Mouse (Mus musculus) gastrocnemius, postnatal 36 days (tissue): ENCODE data around the gene Slc16a13. TPM values are rescaled to one million over a fixed set of nuclear protein-coding genes. Genes with fewer than 3 reads are reported as not detected.
A peak's percentile ranks its signal among the peaks of the same experiment; 100 is the strongest.

Experiments
- DNase-seq, 2 experiments: peaks; one replicate each; pipeline ENCODE4 v3.0.0; 2022
- intact Hi-C: fragments of 180-260 bp; cut with DNase I; formaldehyde crosslinking; loops from one replicate; pipeline ENCODE4 v1.15.1; 2025
- long read RNA-seq, 2 experiments: library from polyadenylated mRNA; stranded (forward); transcript quantifications; one replicate each; pipeline ENCODE4 v2.0.0; 2021
- total RNA-seq, 2 experiments: library from RNA; stranded (reverse); gene quantifications; 2 replicates each; pipeline ENCODE4 v1.2.3; 2021

The Slc16a13 gene
- total RNA-seq, result under 1 TPM; 0.74 to 0.94 TPM
- long read RNA-seq, experiment 1, result 0 reads
- long read RNA-seq, experiment 2, result 0 reads

DNA sequence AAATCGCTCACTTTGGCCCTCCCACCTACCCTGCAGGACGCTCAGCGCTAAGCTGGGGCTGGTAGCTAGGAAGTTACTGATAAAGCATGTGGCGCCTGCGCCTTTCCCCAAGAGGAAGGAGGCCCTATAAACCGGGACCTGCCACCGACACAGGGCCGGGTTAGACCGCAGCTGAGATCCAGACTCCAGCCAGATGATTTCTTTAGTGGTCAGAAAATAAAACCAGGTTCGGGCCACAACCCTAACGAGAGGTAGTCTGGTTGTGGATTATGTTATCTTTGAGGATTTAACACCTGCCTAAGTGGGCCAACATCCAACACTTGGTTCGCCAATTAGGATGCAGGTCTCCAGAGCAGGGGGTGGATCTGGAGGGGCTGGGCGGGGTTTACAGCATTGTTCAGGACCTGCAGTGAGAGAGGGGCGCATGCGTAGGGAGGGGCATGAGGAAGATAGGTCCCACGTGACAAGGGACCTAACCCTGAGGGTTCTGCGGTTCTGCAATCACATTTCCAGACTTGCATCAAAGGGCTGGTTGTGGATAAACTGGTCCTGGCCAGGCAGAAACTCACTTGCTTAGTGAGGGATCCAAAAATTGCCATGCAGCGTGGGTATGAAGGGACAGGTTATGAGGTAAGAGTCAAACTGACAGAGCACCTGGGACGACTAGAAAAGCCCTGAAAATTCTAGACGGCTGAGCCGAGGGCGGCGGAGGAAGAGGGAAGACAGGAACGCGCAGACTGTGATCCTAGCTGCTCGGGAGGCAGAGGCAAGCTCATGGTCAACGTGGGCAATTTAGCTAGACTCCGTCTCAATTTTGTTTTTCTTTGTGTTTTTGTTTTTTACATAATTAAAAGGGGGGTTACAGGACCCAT lies at the start of gene Slc16a13:
Gene Slc16a13, minus strand, starts transcription at position 334 of the 872 bp plus-strand sequence.
- intact Hi-C loops, result no loop called here
- peak; percentile 65 to 83 for DNase-seq

DNA sequence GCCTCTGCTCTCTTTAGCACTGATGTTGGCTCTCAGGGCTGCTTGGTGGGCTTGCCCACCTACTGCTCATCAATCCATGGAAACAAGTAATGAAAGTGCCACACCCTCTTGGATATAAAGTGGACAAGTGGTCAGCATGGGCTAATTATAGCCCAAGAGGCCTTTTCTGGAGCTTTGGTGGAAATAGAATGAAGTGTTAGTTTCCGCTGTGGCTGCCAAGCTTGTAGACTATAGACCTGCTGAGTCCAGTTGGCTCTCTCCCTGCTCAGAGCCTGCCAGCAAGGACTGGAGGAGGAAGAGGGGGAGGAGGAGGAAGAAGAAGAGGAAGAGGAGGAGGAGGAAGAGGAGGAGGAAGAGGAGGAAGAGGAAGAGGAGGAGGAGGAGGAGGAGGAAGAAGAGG lies 45.5 kb upstream of the Slc16a13 start:
- DNase-seq, result no peak
- intact Hi-C loops, result no loop called here

DNA sequence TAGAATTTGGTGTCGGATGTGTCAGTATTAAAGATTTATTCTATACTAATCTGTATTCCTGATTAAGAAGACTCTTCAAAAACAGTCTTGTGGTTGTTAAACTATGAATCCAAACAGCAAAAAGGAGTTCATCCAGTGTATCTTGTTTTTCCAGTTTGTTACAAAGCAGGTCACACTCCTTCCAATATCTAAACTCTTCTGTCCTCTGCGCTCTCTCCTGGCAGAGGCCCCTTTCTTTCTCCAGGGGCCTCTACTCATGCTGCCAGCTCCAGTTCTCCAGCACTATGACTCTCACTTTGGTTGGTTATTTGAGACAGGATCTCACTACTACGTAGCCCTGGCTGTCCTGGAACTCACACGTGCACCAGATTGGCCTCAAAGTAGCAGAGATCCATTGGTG lies 45.0 kb upstream of the Slc16a13 start:
- intact Hi-C loops, result no loop called here
- DNase-seq, result no peak

DNA sequence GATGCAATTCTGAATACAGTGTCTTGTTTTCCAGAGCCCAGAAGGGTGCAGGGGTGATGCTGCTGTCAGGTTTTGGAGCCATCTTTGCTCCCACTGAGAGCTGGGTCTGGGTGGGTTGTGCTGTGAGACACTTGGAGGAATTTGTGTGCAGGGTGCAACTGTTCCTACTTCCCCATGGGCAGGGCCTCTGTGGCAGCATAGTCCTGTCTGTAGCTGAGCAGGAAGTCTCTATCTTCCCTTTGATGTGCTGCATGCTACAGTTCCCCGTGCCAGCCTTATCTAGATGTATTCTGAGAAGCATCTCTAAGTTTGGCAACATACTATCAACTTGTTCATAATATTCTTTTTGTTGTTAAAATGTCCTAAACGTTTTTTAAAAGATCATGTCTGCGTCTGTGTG lies 44.4 kb upstream of the Slc16a13 start:
- intact Hi-C loops, result no loop called here
- no peak for DNase-seq

DNA sequence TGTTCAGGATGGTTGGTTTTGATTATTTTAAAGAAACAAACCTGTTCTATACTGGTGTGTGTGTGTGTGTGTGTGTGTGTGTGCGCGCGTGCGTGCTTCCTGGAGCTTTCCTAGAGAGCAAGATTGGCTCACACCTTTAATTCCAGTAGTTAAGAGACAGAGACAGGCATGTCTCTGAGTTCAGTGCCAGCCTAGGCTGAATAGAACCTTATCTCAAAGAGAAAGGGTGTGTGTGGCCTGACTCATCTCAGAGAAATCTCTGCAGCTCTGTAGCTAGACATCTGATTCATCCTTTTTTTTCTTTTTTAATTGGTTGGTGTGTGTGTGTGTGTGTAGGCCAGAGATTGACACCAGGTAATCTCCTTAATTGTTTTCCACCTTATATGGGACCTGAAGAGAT lies 38.2 kb upstream of the Slc16a13 start:
- no peak for DNase-seq

DNA sequence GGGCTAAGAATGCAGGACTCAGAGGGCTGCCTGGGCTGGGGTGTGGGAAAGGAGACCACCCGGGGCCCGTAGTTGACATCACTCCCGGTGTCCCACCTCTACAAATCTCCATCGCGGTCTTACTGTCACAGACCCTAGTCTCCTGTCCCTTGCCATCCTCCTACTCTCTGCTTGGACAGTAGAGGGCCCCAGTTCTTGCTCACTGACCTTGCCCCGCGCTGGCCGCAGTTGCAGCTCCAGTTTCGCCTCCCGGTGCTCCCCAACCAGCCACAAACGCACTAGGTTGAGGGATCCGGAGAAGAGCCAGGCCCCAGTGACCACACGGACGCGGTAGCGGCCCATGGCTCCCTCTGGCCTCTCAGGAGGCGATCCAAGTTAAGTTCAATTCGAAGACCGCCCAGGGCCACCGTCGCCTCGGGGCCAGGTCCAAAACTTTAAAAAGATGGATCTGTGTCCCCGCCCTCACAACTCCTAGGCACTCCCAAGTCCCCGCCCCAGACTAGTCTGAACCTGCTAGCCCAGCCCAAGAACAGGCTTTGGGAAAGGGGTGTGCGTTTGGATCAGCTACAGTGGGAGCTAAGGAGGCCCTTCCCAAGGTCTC lies 34.2 kb upstream of the Slc16a13 start, which contains the start of gene Alox12:
Gene Alox12, minus strand, starts transcription at position 423 of the 601 bp plus-strand sequence.
- DNase-seq, result peak in 1 of 2 experiments; percentile 22
- intact Hi-C loops, result loop anchor here (2.0 kb wide), 1 partner anchor 54 kb away; no protein-coding TSS in a partner anchor

More for the DNA sequence above, 38.2 kb upstream of the Slc16a13 start:
- intact Hi-C loops, result no loop called here

DNA sequence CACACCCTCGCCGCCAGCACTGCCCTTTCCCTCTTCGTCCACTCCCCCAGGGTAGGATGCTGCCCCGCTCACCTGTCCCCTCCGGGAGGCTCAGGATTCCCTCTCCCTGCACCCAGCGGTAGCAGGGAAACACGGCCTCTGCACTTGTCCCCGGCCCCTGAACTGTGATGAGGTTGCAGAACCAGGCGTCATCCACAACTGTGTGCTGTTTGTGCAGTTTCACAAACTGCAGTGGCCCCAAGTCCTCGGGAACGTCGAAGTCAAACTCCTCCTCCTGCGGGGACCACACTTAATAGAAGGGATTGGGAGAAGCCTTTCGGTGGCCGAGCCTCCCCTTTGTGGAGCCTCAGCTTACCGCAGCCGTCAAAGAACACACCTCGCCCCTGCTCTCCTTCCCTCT lies 33.5 kb upstream of the Slc16a13 start:
- no peak for DNase-seq
- intact Hi-C loops, result loop anchor here (2.0 kb wide), 1 partner anchor 54 kb away; no protein-coding TSS in a partner anchor

DNA sequence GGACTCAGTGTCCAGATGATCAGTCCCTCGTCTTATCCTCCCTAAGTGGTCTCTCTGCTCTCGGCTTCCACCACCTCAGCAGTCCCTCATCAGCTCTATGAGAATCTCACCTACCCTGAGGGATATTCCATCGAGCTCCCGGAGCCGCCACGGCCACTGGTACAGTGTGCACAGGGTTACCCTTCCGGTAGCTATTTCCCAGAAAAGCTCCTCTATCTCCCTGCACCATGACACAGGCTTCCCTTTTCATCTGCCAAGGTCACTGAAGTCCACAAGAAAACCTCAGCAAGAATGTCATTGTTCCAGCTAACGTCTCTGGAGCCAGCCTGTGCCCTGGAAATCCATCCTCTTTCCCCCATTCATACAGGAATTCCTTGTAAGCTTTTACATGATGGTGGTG lies 31.0 kb upstream of the Slc16a13 start:
- no peak for DNase-seq
- intact Hi-C loops, result no loop called here

DNA sequence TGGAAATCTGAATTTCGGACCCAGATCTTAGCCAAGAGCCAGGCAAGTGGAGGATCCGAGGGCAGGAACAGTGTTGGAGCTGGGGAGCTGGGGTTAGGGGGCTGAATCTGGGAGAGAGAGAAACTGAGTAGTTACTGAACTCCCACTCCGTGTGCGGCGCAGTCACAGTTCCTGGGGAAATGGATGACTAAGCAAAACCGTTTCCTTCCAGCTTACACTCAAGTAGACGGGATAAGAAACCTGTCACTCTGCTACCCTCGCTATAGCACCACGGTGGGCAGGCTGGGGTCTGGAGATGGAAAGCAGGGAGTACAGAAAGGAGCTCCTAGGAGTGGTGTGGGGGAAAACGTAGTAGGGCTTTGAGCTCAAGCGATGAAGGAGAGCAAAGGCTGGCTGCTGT lies 29.3 kb upstream of the Slc16a13 start:
- intact Hi-C loops, result no loop called here
- DNase-seq, result no peak

DNA sequence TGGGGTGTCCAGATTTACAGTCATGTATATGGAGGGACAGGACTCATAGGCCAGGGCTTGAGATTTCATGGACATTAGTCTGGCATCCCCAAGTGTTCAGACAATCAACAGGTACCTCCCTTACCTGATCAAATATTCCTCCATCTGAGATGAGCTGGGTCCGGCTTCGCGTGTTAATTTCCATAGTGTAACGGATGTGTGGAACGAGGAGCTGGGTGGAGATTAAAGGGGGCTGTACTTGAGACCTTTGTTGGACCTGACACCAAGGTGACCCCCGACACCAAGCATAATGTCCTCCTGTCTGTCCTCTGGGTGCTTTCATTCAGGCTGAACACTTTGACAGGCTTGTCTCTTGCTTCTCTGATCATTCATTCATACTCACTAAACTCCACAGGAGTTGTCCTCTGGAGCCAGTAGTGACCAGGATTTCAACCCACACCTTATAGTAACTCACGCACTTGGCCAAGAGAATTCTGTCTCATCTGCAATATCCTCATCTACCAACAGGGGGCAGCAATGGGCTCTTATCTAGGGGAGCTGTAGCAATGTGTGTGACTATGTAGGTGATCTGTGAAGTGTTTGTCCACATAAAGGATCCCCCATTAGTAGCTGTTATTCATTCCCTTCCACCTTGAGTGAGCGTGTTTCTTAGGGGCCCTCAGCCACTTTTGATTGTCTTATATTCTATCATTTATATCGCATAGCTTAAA lies 26.4 kb upstream of the Slc16a13 start:
- peak in 1 of 2 experiments; percentile 43 for DNase-seq

DNA sequence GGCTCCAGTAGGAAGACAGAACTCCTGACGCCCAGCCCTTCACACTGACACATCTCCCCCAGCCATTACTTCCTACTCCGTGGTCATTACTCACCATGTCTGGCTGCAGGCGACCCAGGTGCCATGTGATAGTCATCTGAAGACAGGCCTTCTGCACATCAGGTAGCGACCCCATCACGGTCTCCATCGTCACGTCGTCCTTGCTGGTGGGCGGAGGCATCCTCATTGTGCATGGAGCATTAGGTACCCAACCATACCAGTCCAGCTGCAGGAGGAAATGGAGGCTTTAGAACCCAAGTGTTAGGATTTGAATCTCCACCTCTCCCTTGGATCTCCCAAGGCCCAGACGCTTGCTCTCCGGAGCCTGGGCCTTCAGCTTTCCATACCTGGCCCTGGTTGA lies 21.7 kb upstream of the Slc16a13 start:
- no peak for DNase-seq
- intact Hi-C loops, result no loop called here

More for the DNA sequence above, 26.4 kb upstream of the Slc16a13 start:
- intact Hi-C loops, result no loop called here

DNA sequence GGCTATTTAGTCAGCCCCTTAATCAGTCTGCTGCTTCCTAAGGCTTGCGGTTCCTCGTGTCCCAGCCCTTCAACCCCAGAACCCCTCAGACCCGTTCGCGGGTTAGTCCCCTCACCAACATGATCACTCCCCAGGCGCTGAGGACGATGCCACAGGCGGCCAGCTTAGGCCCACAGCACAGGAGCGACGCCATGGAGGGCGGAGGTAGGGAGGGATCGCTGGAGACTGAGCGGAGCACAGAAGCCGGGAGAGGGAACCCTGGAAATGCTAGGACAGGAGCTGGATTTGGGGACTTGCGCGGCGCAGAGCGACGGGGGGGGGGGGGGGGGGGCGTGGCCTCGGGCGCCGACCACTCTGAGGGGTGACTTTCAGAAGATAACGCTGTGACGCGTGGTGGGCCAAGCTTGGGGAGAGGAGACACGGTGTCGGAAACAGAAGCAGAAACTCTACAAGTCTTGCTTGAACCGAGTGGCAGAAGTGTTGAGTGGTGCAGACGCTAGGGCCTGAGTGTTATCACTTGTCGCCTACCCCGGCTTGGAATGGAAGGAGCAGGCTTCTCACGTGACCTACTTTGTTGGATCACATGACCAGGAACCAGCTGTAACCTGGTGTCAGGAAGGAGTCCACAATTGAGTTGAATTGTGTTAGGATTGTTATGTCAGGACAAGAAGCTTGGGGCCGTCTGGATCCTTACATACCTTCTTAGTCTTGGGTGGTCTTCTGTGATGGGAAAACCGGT lies 18.8 kb upstream of the Slc16a13 start, which contains the start of the genes Gm21988 and Rnasek:
Gene Gm21988, minus strand, starts transcription at position 290 of the 739 bp plus-strand sequence.
Gene Rnasek, minus strand, starts transcription at position 302 of the 739 bp plus-strand sequence.
- intact Hi-C loops, result no loop called here
- peak; percentile 62 to 89 for DNase-seq

DNA sequence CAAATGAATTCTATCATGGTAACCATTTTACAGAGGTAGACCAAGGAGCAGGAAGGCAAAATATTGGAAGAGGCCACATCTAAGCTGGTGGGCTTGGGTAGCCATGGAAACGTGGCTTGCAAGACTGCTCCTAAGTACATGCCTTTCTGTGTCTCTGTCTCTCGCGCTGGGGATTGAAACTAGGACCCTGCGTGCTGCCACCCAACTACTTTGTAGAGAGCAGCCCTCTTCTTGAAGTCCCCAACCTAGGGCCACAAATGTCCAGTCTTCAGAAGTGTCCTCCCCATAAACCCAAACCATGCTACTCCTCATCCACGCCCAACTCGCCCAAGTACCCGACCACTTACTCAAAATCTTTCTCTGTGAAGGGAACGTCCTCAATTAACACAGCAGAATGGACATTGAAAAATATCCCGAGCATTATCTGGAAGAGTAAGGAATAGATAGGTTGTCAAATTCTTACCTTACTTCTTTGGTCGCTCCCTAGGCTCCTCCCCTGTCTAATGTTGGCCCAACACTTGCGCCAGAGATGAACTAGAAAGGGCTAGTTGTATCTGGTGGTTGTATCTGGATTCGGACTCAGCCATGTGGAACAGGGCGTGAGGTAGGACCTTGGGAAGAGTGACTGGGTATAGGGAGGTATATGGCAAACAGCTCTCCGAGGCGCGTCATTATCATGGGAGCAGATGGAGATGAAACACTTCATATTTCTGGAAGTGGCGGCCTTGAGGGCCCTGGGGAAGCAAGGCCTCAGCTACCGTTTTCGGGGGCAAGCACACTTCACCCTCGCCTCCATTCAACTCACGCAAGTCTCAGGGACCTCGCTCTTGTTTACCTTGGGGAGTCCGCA lies 18.0 kb upstream of the Slc16a13 start:
- peak in 1 of 2 experiments; percentile 22 for DNase-seq
- intact Hi-C loops, result no loop called here

DNA sequence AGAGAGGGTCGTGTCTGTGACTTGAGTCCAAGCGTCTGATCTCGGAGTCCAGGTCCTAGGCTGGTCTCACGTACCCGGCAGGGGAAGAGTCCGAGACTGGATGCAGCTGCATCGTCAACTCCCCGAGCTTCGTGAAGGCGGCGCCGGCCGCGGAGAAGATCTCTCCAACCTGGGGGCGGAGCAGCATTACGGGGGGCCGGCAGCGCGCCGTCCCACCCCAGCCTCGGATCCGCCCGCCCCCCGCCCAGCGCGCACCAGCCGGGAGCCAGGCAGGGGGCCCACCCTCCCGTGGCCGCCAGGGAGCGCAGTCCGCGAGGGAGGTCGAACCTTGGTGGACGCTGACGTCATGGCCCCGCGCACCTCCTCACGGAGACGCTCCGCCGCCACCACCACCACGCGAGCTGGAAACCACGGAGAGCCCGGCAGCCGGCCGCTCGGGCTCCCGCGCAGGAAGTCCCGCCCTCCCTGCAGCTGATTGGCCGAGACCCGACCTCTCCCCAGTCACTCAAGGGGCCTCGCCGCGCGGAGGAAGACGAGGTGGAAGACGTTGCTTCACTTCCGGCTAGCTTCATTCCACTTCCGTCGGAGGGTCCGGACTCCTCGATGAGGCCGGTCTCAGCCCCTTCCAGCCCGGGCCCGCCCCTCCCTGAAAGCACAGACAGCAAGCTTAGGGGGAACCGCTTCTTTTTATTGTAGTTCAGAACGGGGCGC lies 16.7 kb upstream of the Slc16a13 start, which contains the start of gene 0610010K14Rik:
Gene 0610010K14Rik, minus strand, starts transcription at position 458 of the 711 bp plus-strand sequence.
- intact Hi-C loops, result no loop called here
- peak; percentile 97 to 98 for DNase-seq

DNA sequence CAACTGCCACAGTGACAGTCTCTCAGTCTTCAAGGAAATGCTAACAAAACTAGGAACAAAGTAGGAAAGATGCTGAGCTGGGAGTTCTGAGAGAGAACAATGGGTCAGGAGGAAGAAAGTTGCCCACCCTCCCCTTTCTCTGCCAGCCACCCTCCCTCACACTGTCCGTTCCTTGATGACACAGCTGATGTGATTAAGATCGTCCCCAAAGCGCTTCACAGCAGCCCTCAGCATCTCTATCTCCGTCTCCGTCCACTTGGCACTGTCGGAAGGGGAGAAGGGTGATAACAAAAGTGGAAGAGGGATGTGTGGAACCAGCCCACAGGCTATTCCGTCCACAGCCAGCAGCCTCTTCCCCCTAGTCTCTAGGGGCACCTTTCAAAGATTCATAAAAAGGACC lies 15.9 kb upstream of the Slc16a13 start:
- intact Hi-C loops, result no loop called here
- DNase-seq, result no peak

DNA sequence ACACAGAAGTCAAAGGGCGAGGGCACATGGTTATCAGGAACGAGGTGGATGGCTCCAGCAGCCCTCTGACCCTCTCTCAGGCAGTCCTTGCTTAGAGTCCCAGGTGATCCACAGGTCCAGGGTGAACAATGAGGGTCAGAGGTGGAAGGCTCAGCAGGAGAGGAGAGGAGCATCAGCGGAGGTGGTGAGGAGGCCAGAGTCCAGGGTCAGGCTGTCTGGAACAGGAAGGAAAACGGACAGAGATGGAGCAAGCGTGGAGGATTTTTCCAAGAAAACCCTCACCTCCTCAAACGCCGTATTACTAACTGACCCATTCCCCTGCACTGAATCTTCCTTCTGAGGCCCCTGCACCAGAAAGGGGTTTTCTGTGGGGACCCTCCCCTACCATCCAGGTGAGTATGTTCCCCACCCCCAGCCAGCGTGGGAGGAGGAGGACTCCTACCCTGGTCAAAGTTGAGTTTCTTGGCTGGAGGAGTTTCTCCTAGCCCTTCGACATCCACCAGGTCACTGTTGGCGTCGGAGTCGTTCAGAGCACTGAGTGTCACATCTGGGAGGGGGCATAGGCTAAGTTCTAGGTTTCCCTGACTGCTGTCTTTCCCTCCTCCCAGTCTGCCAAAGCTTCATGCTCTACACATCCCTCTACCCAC lies 14.5 kb upstream of the Slc16a13 start:
- intact Hi-C loops, result no loop called here
- no peak for DNase-seq

DNA sequence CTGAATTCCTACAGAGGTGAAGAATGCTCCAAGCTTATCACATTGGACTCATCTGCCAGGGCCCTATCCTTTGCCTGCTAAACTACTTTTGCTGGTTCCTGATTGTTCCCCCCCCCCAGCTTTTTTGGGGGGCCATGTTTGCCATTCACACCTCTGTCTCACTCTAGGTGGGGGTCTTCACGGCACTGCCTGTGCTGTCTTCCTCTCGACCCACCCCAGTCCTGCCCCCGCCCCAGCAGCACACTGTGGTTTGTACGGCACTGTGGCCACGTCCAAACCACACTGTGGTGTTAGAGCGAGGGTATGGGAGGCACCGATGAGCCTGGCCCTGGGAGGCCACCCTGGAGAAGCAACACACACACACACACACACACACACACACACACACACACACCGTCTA lies 13.6 kb upstream of the Slc16a13 start:
- no peak for DNase-seq
- intact Hi-C loops, result loop anchor here (5.0 kb wide), 1 partner anchor 73 kb away; no protein-coding TSS in a partner anchor

DNA sequence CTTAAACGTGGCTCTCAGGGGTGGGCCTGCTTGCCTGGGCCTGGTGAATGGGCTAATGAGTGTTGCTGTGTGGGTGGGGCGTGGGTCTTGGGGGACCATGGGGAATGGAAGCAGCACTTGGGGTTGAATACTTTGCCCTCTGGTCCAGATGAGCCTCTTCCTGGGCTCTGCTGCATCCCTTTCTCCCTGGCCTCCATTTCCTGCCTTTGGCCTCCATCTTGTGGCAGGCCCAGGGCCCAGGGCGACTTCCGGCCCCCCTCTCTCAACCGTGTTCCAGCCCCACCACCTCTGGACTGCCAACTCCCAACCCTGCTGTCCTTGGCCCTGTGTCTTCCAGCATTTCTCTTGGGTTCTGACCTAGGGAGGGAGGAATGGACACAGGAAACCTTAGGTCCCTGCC lies 13.2 kb upstream of the Slc16a13 start:
- intact Hi-C loops, result loop anchor here (5.0 kb wide), 1 partner anchor 73 kb away; no protein-coding TSS in a partner anchor
- peak; percentile 55 to 61 for DNase-seq
